Mouse (Mus musculus) kidney, postnatal 10 days (tissue): ENCODE data around the gene Gopc.

ENCODE experiments used
- DNase-seq: peaks from one replicate; pipeline ENCODE4 v3.0.0; 2021; ENCODE audit warnings: mixed read lengths

Gopc gene

GRCm38 (mm10) chr10:52381845-52382591, at the start of gene Gopc:
Gene Gopc (minus strand): TSS chr10:52382124.
- DNase-seq, result peak; percentile 99

GRCm38 (mm10) chr10:52430953-52431352, 49.0 kb upstream of the Gopc start:
- no peak for DNase-seq

DNA sequence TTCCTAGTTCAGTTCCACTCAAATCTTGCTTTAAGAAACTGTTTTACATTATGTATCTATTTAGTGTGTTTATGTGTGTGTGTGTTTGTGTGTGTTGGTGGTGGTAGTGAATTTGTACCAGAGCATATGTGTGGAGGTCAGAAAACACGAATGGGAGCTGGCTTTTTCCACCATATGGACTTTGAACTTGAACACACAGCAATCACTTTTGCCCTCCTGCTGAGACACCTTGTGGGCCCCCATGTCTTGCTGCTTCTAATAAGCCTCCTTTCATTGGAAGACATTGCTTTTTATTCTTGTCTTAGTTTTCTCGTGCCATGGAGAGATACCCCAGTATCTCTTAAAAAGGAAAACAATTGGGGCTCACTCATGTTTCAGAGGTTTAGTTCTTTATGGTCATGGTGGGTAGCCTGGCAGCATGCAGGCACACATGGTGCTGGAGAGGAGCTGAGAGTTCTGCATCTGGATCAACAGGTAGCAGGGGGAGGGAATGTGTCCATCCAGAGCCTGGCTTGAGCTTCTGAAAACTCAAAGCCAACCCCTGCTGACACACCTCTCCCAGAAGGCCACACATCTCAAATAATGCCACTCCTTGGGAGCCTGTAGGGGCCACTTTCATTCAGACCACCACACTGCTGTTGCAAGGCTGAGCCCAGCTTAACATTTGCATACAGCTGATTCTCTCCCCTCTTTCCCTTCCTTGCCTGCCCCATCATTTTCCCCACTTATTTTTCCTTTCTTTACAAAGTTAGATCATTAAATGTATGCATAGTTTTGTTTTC, 45.9 kb upstream of the Gopc start:
- DNase-seq, result no peak

DNA sequence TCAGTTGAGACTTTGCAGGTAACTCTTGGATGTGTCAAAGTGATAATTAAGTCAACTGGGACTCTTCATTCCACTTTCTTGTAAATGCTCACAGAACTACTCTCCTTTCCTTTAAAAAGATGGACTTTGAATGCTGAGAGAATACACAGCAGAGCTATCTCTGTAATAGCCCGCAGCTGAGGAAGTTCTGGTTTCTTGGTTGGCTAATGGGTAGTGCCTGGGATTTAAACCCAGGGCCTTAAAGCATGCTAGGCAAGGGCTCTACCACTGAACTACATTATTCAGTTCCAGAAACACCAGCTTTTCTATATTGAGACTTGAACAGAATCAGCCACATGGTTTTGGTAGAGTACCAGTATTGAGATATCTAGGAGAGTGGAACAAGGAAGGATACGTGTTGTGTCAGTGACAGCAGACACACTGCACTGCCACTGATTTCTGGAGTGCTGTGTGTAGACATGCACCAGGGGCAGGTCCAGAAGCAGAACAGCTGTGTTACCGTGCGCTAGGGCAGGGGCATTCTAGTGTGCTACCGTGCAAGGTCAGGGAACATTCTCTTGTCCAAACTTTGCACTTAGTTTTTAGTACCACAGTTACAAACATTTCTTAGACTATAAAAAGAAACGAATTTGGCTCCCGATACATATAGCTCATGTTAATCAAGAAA, 44.5 kb upstream of the Gopc start:
- no peak for DNase-seq

GRCm38 (mm10) chr10:52423097-52423496, 41.2 kb upstream of the Gopc start:
- peak; percentile 28 for DNase-seq

- no peak for DNase-seq
Measured at GRCm38 (mm10) chr10:52421716-52422115, 39.8 kb upstream of the Gopc start.

DNA sequence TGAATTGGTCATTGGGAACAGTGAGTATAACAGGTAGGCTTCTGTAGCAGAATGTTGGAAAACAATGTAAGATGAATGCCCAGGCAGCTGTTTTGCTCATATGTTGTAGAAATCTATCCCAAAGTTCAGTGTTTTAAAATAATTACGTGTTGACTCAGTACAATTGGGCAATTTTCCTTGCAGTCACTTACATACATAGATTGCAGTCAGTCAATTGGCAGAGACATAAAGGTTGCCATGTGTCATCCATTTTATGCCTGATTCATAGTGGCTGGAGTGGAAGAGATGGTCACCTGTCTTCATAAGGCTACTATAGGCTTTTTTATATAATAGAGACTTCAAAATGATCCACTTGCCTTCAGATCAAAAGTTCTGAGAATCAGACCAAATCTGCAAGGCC, 38.6 kb upstream of the Gopc start:
- DNase-seq, result no peak

- DNase-seq, result no peak
Measured at GRCm38 (mm10) chr10:52419402-52419801, 37.5 kb upstream of the Gopc start.

- DNase-seq, result no peak
Measured at GRCm38 (mm10) chr10:52418931-52419330, 37.0 kb upstream of the Gopc start.

DNA sequence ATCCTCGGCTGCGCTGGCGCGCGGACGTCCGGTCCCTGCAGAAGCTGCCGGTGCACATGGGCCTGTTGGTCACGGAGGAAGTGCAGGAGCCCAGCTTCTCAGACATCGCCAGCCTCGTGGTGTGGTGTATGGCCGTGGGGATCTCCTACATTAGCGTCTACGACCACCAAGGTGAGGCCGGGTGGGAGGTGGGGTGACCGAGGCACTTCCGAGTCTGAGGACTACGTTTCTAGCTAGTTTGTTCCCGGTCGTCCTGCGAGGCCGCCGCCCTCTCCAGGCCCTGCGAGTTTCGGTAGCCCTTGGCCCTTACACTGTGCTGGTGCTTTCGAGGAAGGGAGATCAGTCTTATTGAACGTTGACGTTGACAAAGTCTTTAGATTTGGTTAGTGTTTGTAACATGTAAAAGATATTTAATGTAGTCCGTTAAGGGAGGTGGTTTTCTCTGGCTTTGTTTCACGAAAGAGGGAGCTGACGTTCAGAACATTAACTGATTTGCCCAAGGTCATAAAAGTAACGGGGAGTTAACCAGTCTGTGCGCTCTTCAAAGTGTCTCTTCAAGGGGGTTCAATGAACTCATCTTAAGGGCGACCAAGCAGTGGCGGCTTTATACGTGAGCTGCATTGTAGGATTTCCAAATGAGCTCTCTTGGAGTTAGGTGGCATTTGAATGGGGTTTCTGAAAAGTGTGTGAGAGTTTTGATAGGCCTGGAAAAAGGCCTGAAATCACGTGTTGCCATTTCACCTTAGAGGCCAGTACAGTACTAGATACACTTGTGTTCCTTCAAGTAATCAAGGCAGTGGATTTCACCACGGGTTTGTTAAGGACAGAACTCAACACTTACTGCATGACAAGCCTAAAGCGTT, 36.3 kb upstream of the Gopc start:
- DNase-seq, result no peak

DNA sequence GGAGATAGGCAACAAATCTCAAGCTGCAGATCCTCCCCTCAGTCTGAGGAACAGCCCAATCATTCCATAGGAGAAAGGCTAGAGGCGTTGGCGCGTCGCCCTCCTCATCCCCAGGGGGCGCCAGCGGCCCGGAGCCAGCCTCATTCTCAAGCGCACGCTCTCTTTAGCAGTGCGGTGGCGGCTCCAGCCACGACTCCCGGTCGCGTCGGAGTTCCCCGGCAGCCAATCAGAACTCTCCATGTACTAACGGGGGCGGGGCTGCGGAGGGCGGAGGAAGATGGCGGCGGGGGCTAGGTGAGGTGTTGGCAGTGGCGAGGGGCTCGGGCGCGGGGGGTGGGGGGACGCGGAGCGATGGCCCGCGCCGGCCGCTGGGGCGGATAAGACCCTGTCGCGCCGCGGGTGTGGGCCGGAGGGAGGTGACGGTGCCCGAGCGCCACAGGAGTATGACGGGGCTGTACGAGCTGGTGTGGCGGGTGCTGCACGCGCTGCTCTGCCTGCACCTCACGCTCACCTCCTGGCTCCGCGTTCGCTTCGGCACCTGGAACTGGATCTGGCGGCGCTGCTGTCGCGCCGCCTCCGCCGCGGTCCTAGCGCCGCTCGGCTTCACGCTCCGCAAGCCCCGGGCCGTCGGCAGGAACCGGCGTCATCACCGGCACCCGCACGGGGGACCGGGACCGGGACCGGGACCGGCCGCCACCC, 35.5 kb upstream of the Gopc start, which contains the start of gene Nus1:
Gene Nus1, plus strand, starts transcription at position 249 of the 699 bp plus-strand sequence.
- DNase-seq, result peak; percentile 98

DNA sequence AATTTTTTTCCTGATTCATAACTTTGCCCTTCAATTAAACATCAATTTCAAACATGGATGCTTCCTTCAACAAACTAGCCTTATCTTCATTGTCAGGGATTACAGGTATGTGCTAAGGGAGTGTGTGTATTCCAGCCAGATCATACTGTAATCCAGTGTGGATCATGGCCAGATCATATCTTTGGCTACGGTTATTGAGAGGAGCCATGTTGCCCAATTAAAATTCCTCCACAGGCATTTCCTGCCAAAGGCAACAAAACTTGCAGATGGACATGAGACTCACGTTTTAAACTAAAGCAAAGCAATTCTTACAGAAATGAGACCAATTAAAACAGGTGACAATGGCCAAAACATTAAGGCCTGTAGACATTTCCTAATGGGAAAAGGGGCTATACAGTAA, 34.5 kb upstream of the Gopc start:
- DNase-seq, result no peak

DNA sequence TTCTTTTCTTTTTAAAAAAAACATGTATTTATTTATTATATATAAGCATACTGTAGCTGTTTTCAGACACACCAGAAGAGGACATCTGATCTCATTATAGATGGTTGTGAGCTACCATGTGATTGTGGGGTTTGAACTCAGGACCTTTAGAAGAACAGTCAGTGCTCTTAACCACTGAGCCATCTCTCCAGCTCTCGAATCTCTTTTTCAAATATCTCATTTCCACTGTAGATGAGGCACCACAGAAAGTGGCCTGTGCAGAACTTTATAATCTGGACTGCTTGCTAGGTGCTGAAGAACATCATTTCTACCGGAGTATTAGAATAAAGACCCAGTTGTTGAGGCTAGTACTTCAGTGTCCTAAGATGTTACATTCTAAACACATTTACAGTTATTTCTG, 33.1 kb upstream of the Gopc start:
- no peak for DNase-seq

DNA sequence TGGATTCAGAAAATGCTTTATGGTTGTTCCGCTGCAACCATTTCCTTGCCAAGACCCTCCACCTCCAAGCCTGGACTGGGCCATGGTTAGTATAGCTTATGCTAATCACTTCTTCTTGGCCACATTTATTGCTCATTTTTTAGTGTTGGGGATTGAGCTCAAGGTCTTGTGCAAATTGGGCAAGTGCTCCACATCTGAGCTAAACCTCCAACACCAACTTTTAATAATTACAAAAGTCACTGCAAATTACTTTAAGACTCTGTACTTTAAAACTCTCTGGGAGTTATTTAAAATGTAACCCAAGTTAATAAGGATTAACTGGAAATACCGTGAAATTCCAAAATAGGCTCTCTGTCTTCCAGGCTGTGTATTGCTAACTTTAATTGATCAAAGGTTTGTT, 25.6 kb upstream of the Gopc start:
- no peak for DNase-seq

DNA sequence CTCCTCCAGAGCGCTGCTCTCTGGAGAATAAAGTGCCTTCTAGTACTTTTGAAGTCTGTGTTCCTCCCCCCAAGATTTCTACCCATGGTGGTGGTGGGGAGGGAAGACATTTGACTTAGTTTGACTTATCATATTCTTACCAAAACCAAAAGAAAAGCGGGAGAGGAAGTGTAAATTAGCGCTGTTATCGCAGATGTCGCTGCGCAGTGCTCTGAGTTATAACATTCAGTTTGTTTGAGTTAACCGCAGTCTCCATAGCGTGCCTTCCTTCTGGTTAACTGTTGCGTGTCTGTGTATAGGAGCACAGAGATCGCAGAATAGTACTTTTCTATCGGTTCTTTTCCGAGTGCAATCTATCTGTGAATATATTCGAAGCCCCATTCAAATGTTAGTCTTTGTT, 23.2 kb upstream of the Gopc start:
- no peak for DNase-seq

DNA sequence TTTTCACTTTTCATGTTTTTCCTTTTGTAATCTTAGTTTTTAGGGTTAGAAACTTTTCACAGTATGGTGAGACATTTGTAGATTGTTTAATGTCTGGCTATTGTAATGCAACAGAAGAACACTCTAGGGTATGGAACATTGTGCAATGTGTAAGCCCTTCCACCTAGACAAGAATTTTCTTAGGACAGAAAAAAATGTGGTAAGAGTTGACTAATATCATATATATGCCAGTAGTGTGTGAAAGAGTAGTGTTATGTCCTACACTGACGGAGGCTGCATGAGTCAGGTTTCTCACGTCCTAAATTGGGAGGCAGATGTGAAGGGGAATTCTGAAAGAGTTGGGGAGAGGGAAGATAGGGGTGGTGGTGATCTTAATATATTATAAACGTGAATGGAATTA, 17.8 kb upstream of the Gopc start:
- DNase-seq, result no peak

DNA sequence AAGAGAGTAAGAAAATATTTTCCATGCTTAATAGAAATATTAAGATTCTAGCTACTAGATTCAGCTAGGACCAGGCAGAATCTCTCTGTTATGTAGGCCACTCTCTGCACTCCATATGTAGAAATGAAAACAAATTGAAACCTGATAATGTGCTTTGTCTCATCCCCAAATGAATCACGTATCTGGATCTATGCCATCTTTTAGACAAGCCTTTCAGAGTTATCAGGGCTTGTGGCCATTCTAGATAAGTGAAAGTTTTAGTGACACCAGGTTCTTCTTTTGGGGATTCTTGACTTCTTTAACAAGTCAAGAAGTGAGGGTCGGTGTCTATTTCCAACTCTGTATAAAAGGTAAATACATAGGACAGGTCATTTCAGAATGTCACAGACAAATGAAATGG, 16.8 kb upstream of the Gopc start:
- no peak for DNase-seq

GRCm38 (mm10) chr10:52396647-52397046, 14.7 kb upstream of the Gopc start:
- no peak for DNase-seq

- DNase-seq, result no peak
Measured at GRCm38 (mm10) chr10:52391208-52391607, 9.3 kb upstream of the Gopc start.

- no peak for DNase-seq
Measured at GRCm38 (mm10) chr10:52389438-52389837, 7.5 kb upstream of the Gopc start.

DNA sequence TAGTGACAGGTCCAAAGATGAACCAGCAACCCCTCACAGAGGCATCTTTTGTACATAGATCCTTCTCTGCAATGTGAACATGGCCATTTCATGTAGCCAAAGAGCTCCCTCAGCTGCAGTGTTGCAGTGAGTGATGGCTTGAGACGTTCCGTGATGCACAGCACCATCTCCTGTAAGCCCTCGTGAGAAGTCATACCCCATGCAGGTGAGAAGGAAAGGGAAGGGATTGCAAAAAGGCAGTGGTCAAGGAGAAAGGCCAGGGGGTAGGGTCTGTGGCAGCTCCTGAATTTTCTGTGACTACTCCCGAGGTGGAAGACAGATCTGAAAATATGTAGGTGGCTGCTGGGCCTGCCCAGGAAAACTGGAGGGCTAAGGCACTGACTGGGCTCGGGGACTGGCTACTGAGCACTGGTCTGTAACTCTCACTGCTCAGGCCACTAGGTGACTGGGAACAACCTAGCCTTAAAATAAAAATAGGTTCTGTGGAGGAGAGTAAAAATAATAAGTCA, 7.1 kb upstream of the Gopc start, which contains the start of gene Nepn:
Gene Nepn, plus strand, starts transcription at position 51 of the 509 bp plus-strand sequence.
- no peak for DNase-seq

- DNase-seq, result no peak
Measured at GRCm38 (mm10) chr10:52387192-52387591, 5.3 kb upstream of the Gopc start.
